In genomic region chr11:53749716-53750352, GRCm38 (mm10) we compare ENCODE assay signal across 26 mouse cellular contexts. TPM values are rescaled to one million over a fixed set of nuclear protein-coding genes. Genes with fewer than 3 reads are reported as not detected.
"Had no signal": no experiment of that assay in that cellular context is flagged by ENCODE, and none has a peak within 500 bp of the region (broad histone marks: within the 10 kb centered on the region; RNA-seq: fewer than 3 reads in every experiment).

No protein-coding gene starts in this region.

- H3K4me1 ChIP-seq: kidney, embryonic 15.5 days; limb, embryonic 12.5 days; limb, embryonic 15.5 days had no signal

- H3K27ac ChIP-seq: kidney, embryonic 15.5 days; limb, embryonic 12.5 days; limb, embryonic 15.5 days; liver, embryonic 14.5 days; macrophage had no signal

- H3K9ac ChIP-seq: kidney, embryonic 15.5 days; limb, embryonic 12.5 days; limb, embryonic 15.5 days; liver, embryonic 14.5 days; liver, postnatal 0 days; lung, embryonic 14.5 days had no signal

- H3K9me3 ChIP-seq: kidney, embryonic 15.5 days; limb, embryonic 12.5 days; limb, embryonic 15.5 days had no signal

- DNase-seq: kidney, adult 8-10 months; kidney, postnatal 10 days; kidney, postnatal 36 days; left cerebral cortex, postnatal 4 days; liver, postnatal 0 days; lung, embryonic 14.5 days; midbrain, embryonic 14.5 days; thymus, adult 2 months had no signal

- H3K27me3 ChIP-seq: kidney, embryonic 15.5 days; limb, embryonic 12.5 days; limb, embryonic 15.5 days had no signal

- H3K4me3 ChIP-seq: kidney, embryonic 15.5 days; limb, embryonic 12.5 days; limb, embryonic 15.5 days had no signal

- H3K4me2 ChIP-seq: kidney, embryonic 15.5 days; limb, embryonic 12.5 days; limb, embryonic 15.5 days; liver, embryonic 11.5 days; lung, embryonic 14.5 days had no signal

- ATAC-seq: liver, postnatal 0 days; lung, postnatal 0 days had no signal

- H3K36me3 ChIP-seq: kidney, embryonic 15.5 days; limb, embryonic 12.5 days; limb, embryonic 15.5 days had no signal

RNA-seq across cellular contexts. Expression of gene Gm17334, which starts 23.2 kb away (rescaled TPM):
- total RNA-seq: layer of hippocampus, postnatal 10 days; left cerebral cortex, postnatal 4 days; megakaryocyte, adult 5-6 weeks; midbrain, postnatal 0 days had no signal
- polyA plus RNA-seq: liver, embryonic 11.5 days; liver, embryonic 14.5 days; macrophage; midbrain, postnatal 0 days; neural tube, embryonic 11.5 days; neural tube, embryonic 14.5 days; stomach, embryonic 16.5 days had no signal

RNA-seq across cellular contexts. Expression of gene Il5, which starts 29.2 kb away (rescaled TPM):
- total RNA-seq: layer of hippocampus, adult 8-10 months; layer of hippocampus, postnatal 10 days; left cerebral cortex, adult 8-10 months; left cerebral cortex, postnatal 14 days; left cerebral cortex, postnatal 4 days; megakaryocyte, adult 5-6 weeks; midbrain, postnatal 0 days had no signal
- polyA plus RNA-seq: kidney, embryonic 15.5 days; limb, embryonic 12.5 days; limb, embryonic 15.5 days; liver, embryonic 11.5 days; liver, embryonic 14.5 days; liver, postnatal 0 days; lung, embryonic 14.5 days; lung, postnatal 0 days; macrophage; midbrain, embryonic 14.5 days; neural tube, embryonic 11.5 days; neural tube, embryonic 14.5 days; small intestine, adult 2 months; spleen, adult 2 months; stomach, embryonic 16.5 days had no signal
